Mouse (Mus musculus) embryo, embryonic 9.5 days (tissue): ENCODE measurements around the gene Olfr975.
"Not testable (repeated sequence)": the region's sequence is repeated elsewhere in the genome, so short reads cannot be mapped to it uniquely, and the experiment has no call there.

Source experiments
- DNase-seq: peaks from one replicate; pipeline ENCODE4 v3.0.0-alpha.2; 2017; ENCODE audit errors: extremely low spot score

Olfr975 gene

GRCm38 (mm10) chr9:39951946-39952345, at the start of gene Olfr975:
Olfr975 (minus strand) TSS chr9:39952046.
- no peak for DNase-seq

GRCm38 (mm10) chr9:39991813-39992212, 40.0 kb upstream of the Olfr975 start, which contains the start of gene Olfr978:
Olfr978 (plus strand) TSS chr9:39992113.
- DNase-seq = no peak

- DNase-seq = not testable (repeated sequence)
Measured at GRCm38 (mm10) chr9:39976581-39977145, 24.8 kb upstream of the Olfr975 start.

GRCm38 (mm10) chr9:39961033-39961432, 9.2 kb upstream of the Olfr975 start, which contains the start of gene Olfr976:
Olfr976 (minus strand) TSS chr9:39961133.
- not testable (repeated sequence) for DNase-seq

- DNase-seq = no peak
Measured at GRCm38 (mm10) chr9:39937201-39937600, 14.6 kb downstream of the Olfr975 start, which contains the start of gene Olfr974. Olfr974 (plus strand) TSS chr9:39937501.

GRCm38 (mm10) chr9:39928837-39929236, 23.0 kb downstream of the Olfr975 start:
- not testable (repeated sequence) for DNase-seq

DNA sequence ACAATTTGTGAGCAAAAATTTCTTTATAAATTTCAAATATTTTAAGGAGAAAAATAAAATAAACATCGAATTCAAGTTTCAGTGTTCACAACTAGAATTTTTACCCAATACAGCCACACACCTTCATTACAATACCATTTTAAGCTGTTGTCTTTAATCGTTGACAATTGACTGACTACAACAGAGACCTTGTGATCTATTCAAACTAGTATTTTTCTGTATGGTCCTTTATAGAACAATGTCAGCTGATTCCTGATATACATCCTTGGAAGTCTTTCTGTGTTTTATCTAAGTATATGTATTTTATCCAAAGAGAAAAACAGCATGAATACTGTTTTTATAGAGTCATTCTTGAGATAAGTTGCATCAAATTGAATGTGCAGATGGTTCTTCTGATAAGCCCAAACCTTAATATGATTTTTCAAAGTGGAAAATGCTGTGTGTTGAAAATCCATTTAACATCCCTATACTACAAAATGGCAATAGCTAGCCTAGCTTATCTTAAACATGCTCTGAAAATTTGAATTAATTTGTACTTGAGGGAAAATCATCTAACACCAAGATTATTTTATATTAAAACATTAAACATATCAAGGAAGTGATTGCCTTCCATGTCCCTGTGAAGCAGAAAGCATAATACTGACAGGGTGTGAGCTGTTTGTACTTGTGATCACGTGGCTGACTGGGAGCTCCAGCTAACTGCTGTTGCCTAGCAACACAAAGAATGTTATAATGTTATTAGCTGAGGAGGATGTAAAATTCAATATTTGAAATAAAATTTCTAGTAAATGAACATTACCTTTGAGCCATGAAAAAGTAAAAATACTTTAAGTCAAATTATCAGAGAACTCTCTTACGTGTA, 23.6 kb downstream of the Olfr975 start:
- DNase-seq = not testable (repeated sequence)

GRCm38 (mm10) chr9:39909939-39910338, 41.9 kb downstream of the Olfr975 start:
- DNase-seq = no peak

DNA sequence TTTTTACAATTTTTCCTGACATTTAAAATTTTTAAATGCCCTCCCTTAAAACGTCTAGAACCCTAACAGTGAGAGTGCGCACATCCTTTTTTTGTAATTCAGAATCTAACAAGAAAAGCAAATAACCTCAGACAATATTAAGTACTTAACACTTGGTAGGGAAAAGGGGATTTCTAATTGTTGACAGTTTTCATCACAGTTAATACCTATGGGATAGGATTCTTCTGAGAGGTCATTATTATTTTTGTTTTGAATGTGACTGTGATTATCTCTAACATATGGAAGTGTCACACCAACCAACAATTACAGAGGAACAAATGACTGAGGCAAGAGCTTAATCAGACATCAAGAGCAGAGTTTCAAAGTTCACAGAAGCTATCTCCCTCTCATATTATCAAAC, 44.8 kb downstream of the Olfr975 start, which contains the start of gene Olfr229:
Olfr229 (plus strand) TSS at position 301 of the 400 bp plus-strand sequence.
- DNase-seq = no peak

GRCm38 (mm10) chr9:39905106-39905505, 46.7 kb downstream of the Olfr975 start:
- DNase-seq = no peak
